Mouse (Mus musculus) olfactory bulb, adult 2 months (tissue): Measurements from ENCODE around the gene Uap1.

ENCODE experiments used
- CTCF ChIP-seq: fragments of 200-500 bp; IDR thresholded peaks from 2 replicates; pipeline ENCODE4 v1.5.1; 2012; ENCODE audit warnings: low read depth, mild to moderate bottlenecking, low read length, moderate library complexity; ENCODE audit not compliant: insufficient read depth
- POLR2A ChIP-seq: fragments of 200-500 bp; IDR thresholded peaks from 2 replicates; pipeline ENCODE4 v1.6.1; 2012; ENCODE audit warnings: mild to moderate bottlenecking, low read depth, low read length, moderate library complexity; ENCODE audit not compliant: insufficient read depth

DNA sequence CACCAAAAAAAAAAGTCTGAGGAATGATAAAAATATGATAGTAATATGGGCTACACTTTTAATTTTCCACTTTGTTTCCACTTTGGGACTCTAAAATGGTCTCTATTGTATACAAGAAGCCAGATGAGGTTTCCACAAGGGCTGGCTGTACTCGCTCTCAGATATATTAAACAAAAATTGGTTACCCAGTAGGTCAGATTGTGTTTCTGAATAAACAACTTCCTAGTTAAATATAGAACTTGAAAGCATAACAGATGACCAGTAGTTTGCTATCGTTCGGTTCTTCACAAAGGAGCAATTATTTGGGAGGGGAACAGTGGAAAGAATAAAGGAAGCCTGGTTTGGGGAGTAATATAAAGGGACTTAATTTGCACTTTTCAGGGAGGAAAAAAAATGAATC, 43.8 kb downstream of the Uap1 start:
- TF ChIP-seq POLR2A (no peak), CTCF (no peak)
